Mouse (Mus musculus) cerebellum, adult 2 months (tissue): Measurements from ENCODE around the gene Utp6. TPM values are rescaled to one million over a fixed set of nuclear protein-coding genes. Genes with fewer than 3 reads are reported as not detected.

Source experiments
- DNase-seq, 2 experiments: peaks; one replicate each; pipeline ENCODE4 v3.0.0; 2021
- H3K27ac ChIP-seq: fragments of 200-500 bp; 2 replicates; pipeline ENCODE4 v1.5.1; 2012; ENCODE audit warnings: low read length, control low read depth, inconsistent platforms; ENCODE audit not compliant: insufficient read depth
- H3K27me3 ChIP-seq: fragments of 200-500 bp; 2 replicates; pipeline ENCODE4 v1.6.1; 2012; ENCODE audit warnings: inconsistent platforms, mild to moderate bottlenecking, low read length, moderate library complexity; ENCODE audit not compliant: control insufficient read depth, insufficient read depth
- H3K4me1 ChIP-seq: fragments of 200-500 bp; 2 replicates; pipeline ENCODE4 v1.6.1; 2011; ENCODE audit warnings: low read length; ENCODE audit not compliant: control insufficient read depth, insufficient read depth
- H3K4me3 ChIP-seq: fragments of 200-500 bp; replicated peaks from 2 replicates; pipeline ENCODE3; 2011; ENCODE audit warnings: mild to moderate bottlenecking, low read depth, low read length, control low read depth; ENCODE audit not compliant: insufficient read depth
- CTCF ChIP-seq: fragments of 200-500 bp; IDR thresholded peaks from 2 replicates; pipeline ENCODE4 v1.5.1; 2011; ENCODE audit warnings: low read depth, mild to moderate bottlenecking, control low read depth, low read length, moderate library complexity, borderline replicate concordance; ENCODE audit not compliant: insufficient read depth
- POLR2A ChIP-seq: fragments of 200-500 bp; IDR thresholded peaks from 2 replicates; pipeline ENCODE4 v1.6.1; 2011; ENCODE audit warnings: low read length, control low read depth, borderline replicate concordance; ENCODE audit not compliant: insufficient read depth
- WGBS: fragments of 180-500 bp; shearing (Covaris S2); methylation state at CpG from one replicate; pipeline ENCODE4 v1.1.7; 2018; 5-methylcytosine and 5-hydroxymethylcytosine counted together
- polyA plus RNA-seq: library from polyadenylated mRNA; depleted of rRNA; stranded (reverse); fragments of >200 nt; gene quantifications from 2 replicates; pipeline ENCODE4 v1.2.3, GENCODE M21; 2012

Gene Utp6
- polyA plus RNA-seq, 1 experiment = 28.3 TPM

DNA sequence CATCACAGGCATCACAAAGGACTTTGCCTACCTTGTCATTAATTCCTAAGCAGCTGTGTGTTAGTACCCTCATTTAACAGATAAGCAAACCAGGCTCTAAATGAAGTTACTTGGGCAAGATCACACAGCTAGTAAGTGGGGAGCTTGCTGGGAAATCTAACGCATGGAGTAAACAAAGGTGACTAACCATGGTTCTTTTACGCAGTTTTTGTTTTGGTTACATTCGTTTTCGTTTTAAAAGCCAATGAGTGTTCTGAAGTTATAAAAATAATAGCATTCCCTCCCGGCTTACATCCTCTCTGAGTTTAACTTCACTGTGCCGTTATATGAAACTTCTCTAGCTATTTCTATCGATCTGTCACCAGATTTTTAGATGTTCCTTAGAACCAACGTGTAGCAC, 10.9 kb upstream of the Utp6 start:
- WGBS = 25% methylated on average over 8 of the region's 8 CpGs
- H3K27ac ChIP-seq = no peak overlapping the region

DNA sequence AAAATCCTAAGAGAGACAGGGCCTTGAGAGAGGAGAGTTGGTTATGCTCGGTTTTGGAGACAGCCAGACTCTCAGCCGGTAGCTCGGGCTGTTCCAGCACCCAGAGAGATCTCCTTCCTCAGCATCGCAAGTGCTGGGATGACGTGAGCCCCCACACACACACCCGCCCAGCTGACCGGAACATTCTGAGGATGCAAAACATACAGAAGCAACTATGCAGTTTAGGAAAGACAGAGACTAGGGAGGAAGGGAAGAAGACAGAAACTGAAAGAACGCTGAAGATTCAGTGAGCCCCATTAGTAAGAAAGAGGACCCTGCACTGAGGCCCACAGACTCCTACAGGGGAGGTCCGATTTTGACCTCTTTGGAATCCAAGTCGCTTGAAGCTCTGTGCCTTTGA, 5.6 kb upstream of the Utp6 start:
- H3K27me3 ChIP-seq = no peaks in the 10 kb centered on the region
- H3K27ac ChIP-seq = no peak overlapping the region
- no peak overlapping the region for H3K4me3 ChIP-seq
- no peak for TF ChIP-seq CTCF
- TF ChIP-seq POLR2A = no peak
- DNase-seq = no peak
- no peaks in the 10 kb centered on the region for H3K4me1 ChIP-seq
- 72% methylated on average over 10 of the region's 10 CpGs for WGBS

More for the DNA sequence above, 10.9 kb upstream of the Utp6 start:
- DNase-seq = no peak
- H3K4me3 ChIP-seq = no peak overlapping the region
- no peaks in the 10 kb centered on the region for H3K4me1 ChIP-seq
- no peaks in the 10 kb centered on the region for H3K27me3 ChIP-seq
- no peak for TF ChIP-seq CTCF
- no peak for TF ChIP-seq POLR2A

DNA sequence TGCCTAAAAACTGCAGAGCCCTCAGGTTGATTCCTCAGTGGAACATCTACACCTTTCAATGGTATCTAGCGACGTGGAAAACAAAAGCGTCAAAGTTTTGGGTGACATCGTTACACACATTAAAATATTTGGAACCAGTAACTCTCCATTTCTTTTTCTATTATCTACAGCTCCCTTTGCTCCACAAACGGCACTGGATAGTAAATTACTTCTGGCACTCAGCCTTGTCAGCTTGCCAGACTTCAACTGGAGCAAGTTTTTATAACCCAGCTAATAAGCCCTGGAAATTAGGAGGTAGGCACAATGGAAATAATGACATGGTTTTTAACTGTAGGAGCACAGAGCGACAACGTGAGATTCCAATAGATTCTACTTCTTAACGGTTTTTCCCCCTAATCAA, 3.7 kb upstream of the Utp6 start:
- Histone ChIP-seq H3K27ac (no peak overlapping the region), H3K4me3 (no peak overlapping the region), H3K4me1 (no peaks in the 10 kb centered on the region; the same call in 1 of the 2 replicates), H3K27me3 (no peaks in the 10 kb centered on the region)
- peak; percentile 16 to 32 for DNase-seq
- WGBS = 14% methylated on average over 8 of the region's 8 CpGs
- no peak for TF ChIP-seq POLR2A

DNA sequence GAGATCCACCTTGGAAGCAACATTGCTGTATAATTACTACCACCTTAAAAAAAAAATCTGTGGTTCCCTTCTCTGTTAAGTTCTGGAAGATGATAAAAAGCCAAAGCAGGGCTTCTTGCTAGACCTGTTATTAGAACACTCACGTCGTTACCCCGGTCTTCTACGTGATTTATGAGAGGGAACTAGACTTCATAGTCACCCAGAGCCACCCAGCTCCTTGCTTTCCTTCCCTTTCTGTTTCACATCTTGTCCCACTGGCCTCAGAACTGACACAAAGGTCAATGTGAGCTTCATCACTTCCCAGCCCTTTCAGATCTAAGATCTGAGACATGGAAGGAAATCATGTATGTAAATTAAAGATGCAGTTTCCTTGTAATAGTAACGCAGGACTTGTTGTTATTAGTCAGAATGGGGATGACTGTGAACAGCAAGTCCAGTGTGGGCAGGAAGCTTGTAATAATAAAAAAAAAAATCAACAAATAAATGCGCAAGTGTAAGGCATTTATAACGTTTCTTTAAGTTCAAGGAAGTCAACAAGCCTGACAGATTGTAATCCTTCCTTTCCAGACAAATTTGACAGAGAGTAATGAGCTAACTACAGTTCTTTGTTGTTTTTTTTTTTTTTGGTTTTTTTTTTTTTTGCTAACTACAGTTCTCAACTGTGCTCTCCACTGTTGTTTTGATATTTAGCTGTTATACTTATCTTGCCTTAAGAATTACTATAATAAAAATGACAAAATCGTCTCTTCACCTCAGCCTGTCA, 1.2 kb upstream of the Utp6 start:
- Histone ChIP-seq H3K27me3 (no peaks in the 10 kb centered on the region), H3K4me3 (peak overlapping the region; percentile 90), H3K27ac (no peak overlapping the region), H3K4me1 (no peaks in the 10 kb centered on the region; the same call in 1 of the 2 replicates)
- 69% methylated on average over 8 of the region's 8 CpGs for WGBS
- no peak for TF ChIP-seq CTCF
- no peak for TF ChIP-seq POLR2A
- DNase-seq = no peak

DNA sequence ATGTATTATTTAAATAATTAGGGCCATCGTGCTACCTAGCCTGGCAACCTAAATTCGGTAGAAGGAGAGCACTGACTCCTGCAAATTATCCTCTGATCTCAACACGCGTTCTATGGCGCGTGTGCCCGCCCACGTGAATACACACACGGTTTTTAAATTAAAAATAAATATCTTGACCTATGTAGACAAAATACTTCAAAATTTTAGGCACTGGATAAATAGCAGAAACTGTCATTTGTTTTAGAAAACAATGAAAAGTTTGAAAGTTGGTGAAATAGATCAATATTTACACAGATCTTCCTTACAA, 640 bp upstream of the Utp6 start:
- Histone ChIP-seq H3K4me3 (peak overlapping the region; percentile 90), H3K27me3 (no peaks in the 10 kb centered on the region), H3K4me1 (no peaks in the 10 kb centered on the region; the same call in 1 of the 2 replicates), H3K27ac (no peak overlapping the region)
- TF ChIP-seq POLR2A (no peak), CTCF (no peak)
- 3% methylated on average over 9 of the region's 9 CpGs for WGBS
- DNase-seq = no peak

DNA sequence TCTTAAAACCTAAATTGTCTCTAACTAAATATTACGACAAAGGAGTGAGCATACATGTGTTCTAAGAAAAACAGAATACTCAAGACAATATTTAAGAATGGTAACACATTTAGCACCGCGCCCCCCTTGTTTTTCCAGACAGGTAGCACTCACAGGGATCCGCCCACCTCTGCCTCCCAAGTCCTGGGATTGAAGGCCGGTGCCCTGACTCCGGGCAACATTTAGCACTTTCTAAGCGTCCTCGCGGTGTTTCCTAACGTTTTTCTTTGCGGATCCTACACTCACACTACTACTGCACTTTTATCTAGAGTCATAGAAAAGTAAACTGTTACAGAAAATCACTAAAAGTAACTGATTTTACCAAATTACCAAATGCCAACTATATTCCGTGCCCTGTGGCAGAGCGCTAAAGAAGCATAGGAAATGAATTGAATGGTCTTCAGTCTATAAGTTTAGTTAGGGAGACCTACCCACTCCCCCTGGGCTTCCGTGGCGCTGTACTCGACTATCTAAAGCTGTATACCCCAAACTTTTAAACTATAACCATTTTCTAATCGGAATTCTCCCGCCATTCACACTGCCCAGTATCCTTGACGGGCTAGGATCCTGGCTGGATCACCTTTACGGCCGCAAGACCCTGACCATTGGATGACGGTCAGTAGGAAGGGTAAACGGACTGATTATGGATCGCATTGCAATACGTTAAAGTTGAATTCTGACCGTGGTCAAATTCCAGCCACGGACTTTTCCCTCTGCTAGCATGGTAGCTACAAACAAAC, 655 bp downstream of the Utp6 start:
- DNase-seq = peak in 1 of 2 experiments; percentile 8
- Histone ChIP-seq H3K4me1 (no peaks in the 10 kb centered on the region; the same call in 1 of the 2 replicates), H3K27ac (no peak overlapping the region), H3K4me3 (peak overlapping the region; percentile 90), H3K27me3 (no peaks in the 10 kb centered on the region)
- TF ChIP-seq POLR2A (no peak), CTCF (no peak)
- 7% methylated on average over 27 of the region's 27 CpGs for WGBS

DNA sequence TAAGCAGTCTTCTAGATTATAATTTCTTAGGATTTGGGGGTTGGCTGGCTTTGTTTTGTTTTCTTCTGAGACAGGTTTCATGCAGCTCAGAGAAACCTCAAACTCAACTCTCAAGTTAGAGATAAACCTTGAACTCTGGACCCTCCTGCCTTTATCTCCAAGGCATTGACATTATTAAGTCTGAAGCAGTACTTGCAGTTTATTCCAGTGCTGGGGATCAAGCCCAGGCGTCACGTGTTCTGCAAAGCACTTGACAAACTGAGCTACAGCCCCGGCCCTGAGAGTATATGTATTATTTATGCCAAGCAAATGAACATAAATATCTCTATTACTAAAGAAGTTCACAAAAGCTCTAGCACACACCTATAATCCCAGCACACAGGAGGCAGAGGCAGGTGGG, 14.9 kb downstream of the Utp6 start:
- H3K4me1 ChIP-seq = no peaks in the 10 kb centered on the region
- no peak for TF ChIP-seq POLR2A
- TF ChIP-seq CTCF = no peak
- H3K4me3 ChIP-seq = no peak overlapping the region
- no peak for DNase-seq
- H3K27me3 ChIP-seq = no peaks in the 10 kb centered on the region
- H3K27ac ChIP-seq = no peak overlapping the region
- 97% methylated on average over 3 of the region's 3 CpGs for WGBS

DNA sequence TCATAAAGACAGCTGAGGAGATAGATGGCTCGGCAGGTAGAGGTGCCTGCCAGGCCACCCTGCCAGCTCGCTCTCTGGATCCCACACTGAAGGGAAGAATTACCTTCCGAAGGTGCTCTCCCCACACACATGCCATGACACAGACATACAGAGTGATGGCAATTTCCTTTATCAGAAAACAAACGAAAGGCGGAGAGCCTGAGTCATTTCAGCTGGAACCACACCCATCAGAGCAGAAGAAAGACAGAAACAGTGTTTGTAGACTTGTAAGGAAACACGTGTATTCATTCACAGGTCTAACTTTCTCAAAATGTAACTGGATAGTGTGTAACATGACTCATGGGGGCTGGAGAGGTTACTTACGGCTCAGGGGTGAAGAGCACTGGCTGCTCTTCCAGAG, 18.6 kb downstream of the Utp6 start:
- WGBS = 90% methylated on average over 7 of the region's 7 CpGs
- TF ChIP-seq CTCF = no peak
- no peak for TF ChIP-seq POLR2A
- Histone ChIP-seq H3K4me1 (no peaks in the 10 kb centered on the region), H3K27me3 (no peaks in the 10 kb centered on the region), H3K4me3 (no peak overlapping the region), H3K27ac (no peak overlapping the region)
- no peak for DNase-seq
